Mouse (Mus musculus) CH12.LX (cell line): ENCODE data around the gene Rab19. TPM values are rescaled to one million over a fixed set of nuclear protein-coding genes. Genes with fewer than 3 reads are reported as not detected.

Experiments used
- DNase-seq: peaks from one replicate; pipeline ENCODE4 v3.0.0-alpha.2; 2013; ENCODE audit errors: extremely low read depth
- H3K27ac ChIP-seq: 2 replicates; pipeline ENCODE4 v1.5.1; 2012; ENCODE audit warnings: low read depth, mild to moderate bottlenecking, control low read depth, moderate library complexity; ENCODE audit not compliant: insufficient read depth
- H3K27me3 ChIP-seq: replicated peaks from 2 replicates; pipeline ENCODE3; 2012; ENCODE audit warnings: inconsistent platforms
- H3K36me3 ChIP-seq, 2 experiments: replicated peaks in 1 of 2; 2 replicates each; pipeline versions ENCODE3 to v1.6.1; 2012; ENCODE audit warnings: inconsistent platforms in 1 of 2, low read length in 1 of 2, mild to moderate bottlenecking in 1 of 2, mixed read lengths in 1 of 2, moderate library complexity in 1 of 2; ENCODE audit not compliant: control insufficient read depth in 1 of 2, insufficient read depth in 1 of 2
- H3K4me1 ChIP-seq, 2 experiments: 2 replicates each; pipeline ENCODE4 v1.6.1; 2012; ENCODE audit warnings: inconsistent platforms in 1 of 2, moderate library complexity in 1 of 2; ENCODE audit not compliant: insufficient read depth in 2 of 2, control insufficient read depth in 1 of 2
- H3K4me2 ChIP-seq: 2 replicates; pipeline ENCODE4 v1.6.1; 2012; ENCODE audit warnings: low read depth, mild to moderate bottlenecking, control low read depth; ENCODE audit not compliant: poor library complexity, insufficient read depth, severe bottlenecking
- H3K4me3 ChIP-seq, 3 experiments: fragments of 150-350 bp in 1 of 3; sonication (generic) in 1 of 3; replicated peaks in 1 of 3; 2 replicates each; pipeline versions ENCODE3 to v1.5.1; 2011 to 2012; ENCODE audit warnings: low read depth in 2 of 3, low read length in 2 of 3, mild to moderate bottlenecking in 2 of 3, moderate library complexity in 2 of 3, control low read depth in 1 of 3, improper control_type of control experiment in 1 of 3, inconsistent platforms in 1 of 3, mixed read lengths in 1 of 3; ENCODE audit not compliant: poor library complexity in 1 of 3
- H3K79me2 ChIP-seq: replicated peaks from 2 replicates; pipeline ENCODE4 v1.6.1; 2012; ENCODE audit warnings: mild to moderate bottlenecking, moderate library complexity; ENCODE audit not compliant: control insufficient read depth, poor library complexity, insufficient read depth, severe bottlenecking; ENCODE audit errors: extremely low read depth
- H3K9ac ChIP-seq: 2 replicates; pipeline ENCODE4 v1.6.1; 2012; ENCODE audit warnings: low read depth, mild to moderate bottlenecking, control low read depth, moderate library complexity; ENCODE audit not compliant: insufficient read depth
- H3K9me3 ChIP-seq: replicated peaks from 2 replicates; pipeline ENCODE3; 2012; ENCODE audit warnings: low read length, inconsistent platforms, mixed read lengths
- CHD1 ChIP-seq: IDR thresholded peaks from 2 replicates; pipeline ENCODE4 v1.6.1; 2012; ENCODE audit warnings: low read depth, low read length, improper control_type of control experiment, inconsistent platforms
- E2F4 ChIP-seq: IDR thresholded peaks from 2 replicates; pipeline ENCODE4 v1.6.1; 2011; ENCODE audit warnings: low read depth, low read length, improper control_type of control experiment; ENCODE audit not compliant: insufficient replicate concordance
- ELF1 ChIP-seq: IDR thresholded peaks from 2 replicates; pipeline ENCODE4 v1.6.1; 2014; ENCODE audit warnings: low read depth, mild to moderate bottlenecking, inconsistent platforms, low read length, improper control_type of control experiment
- EP300 ChIP-seq: IDR thresholded peaks from 2 replicates; pipeline ENCODE4 v1.6.1; 2011; ENCODE audit warnings: low read length, improper control_type of control experiment
- ETS1 ChIP-seq: conservative IDR thresholded peaks from 2 replicates; pipeline ENCODE4 v1.6.1; 2012; ENCODE audit warnings: low read depth, mild to moderate bottlenecking, inconsistent platforms, low read length, improper control_type of control experiment, moderate library complexity
- GABPA ChIP-seq: IDR thresholded peaks from 2 replicates; pipeline ENCODE4 v1.6.1; 2012; ENCODE audit warnings: low read depth, low read length, improper control_type of control experiment, inconsistent platforms; ENCODE audit not compliant: insufficient replicate concordance
- HCFC1 ChIP-seq: IDR thresholded peaks from 2 replicates; pipeline ENCODE4 v1.6.1; 2012; ENCODE audit warnings: low read depth, mild to moderate bottlenecking, inconsistent platforms, low read length, improper control_type of control experiment
- IRF4 ChIP-seq: IDR thresholded peaks from 2 replicates; pipeline ENCODE4 v1.6.1; 2014; ENCODE audit warnings: low read depth, mild to moderate bottlenecking, inconsistent platforms, low read length, improper control_type of control experiment
- JUN ChIP-seq: IDR thresholded peaks from 2 replicates; pipeline ENCODE4 v1.6.1; 2011; ENCODE audit warnings: low read depth, mild to moderate bottlenecking, low read length, improper control_type of control experiment, moderate library complexity; ENCODE audit not compliant: insufficient read depth
- KAT2A ChIP-seq: IDR thresholded peaks from 2 replicates; pipeline ENCODE4 v1.6.1; 2012; ENCODE audit warnings: low read length, improper control_type of control experiment, inconsistent platforms; ENCODE audit not compliant: insufficient replicate concordance
- MAFK ChIP-seq: IDR thresholded peaks from 2 replicates; pipeline ENCODE4 v1.6.1; 2011; ENCODE audit warnings: low read length, improper control_type of control experiment; ENCODE audit not compliant: insufficient replicate concordance
- MXI1 ChIP-seq: IDR thresholded peaks from 2 replicates; pipeline ENCODE4 v1.6.1; 2011; ENCODE audit warnings: mild to moderate bottlenecking, low read depth, low read length, improper control_type of control experiment
- PAX5 ChIP-seq: IDR thresholded peaks from 2 replicates; pipeline ENCODE4 v1.6.1; 2012; ENCODE audit warnings: low read length, inconsistent platforms, mixed read lengths
- POLR2A ChIP-seq: IDR thresholded peaks from 2 replicates; pipeline ENCODE4 v1.6.1; 2011; ENCODE audit warnings: low read depth, mild to moderate bottlenecking, improper control_type of control experiment, low read length
- POLR2AphosphoS2 ChIP-seq: IDR thresholded peaks from 2 replicates; pipeline ENCODE4 v1.6.1; 2011; ENCODE audit warnings: low read depth, low read length, improper control_type of control experiment
- RAD21 ChIP-seq: IDR thresholded peaks from 2 replicates; pipeline ENCODE4 v1.6.1; 2011; ENCODE audit warnings: low read depth, mild to moderate bottlenecking, low read length, improper control_type of control experiment, moderate library complexity
- SMC3 ChIP-seq: IDR thresholded peaks from 2 replicates; pipeline ENCODE4 v1.6.1; 2011; ENCODE audit warnings: low read depth, low read length, improper control_type of control experiment
- ZNF384 ChIP-seq: IDR thresholded peaks from 2 replicates; pipeline ENCODE4 v1.6.1; 2012; ENCODE audit warnings: low read depth, low read length, improper control_type of control experiment, inconsistent platforms
- dilution Hi-C: fragments of 300-500 bp; cut with MboI; formaldehyde crosslinking; loops from 2 replicates; pipeline ENCODE4 v1.14.3; 2020; ENCODE audit warnings: low sequenced_read_pairs; ENCODE audit not compliant: extremely low pct_unique_long_range_greater_than_20kb, extremely low pct_ligation_motif_present
- in situ Hi-C: fragments of 300-500 bp; cut with MboI; formaldehyde crosslinking; loops from 3 replicates; pipeline ENCODE4 v1.14.3; 2019; ENCODE audit warnings: low sequenced_read_pairs, low pct_ligation_motif_present, low pct_unique_long_range_greater_than_20kb, mixed read lengths
- polyA plus RNA-seq: library from polyadenylated mRNA; unstranded; fragments of >175 nt; gene quantifications from 2 replicates; pipeline ENCODE4 v1.2.1, GENCODE M21; 2012; ENCODE audit warnings: low read depth; ENCODE audit not compliant: insufficient read length
- total RNA-seq, 2 experiments: library from RNA; depleted of rRNA; stranded (reverse); fragments of 300-350 nt in 1 of 2; fragments of >200 nt in 1 of 2; gene quantifications; 2 replicates each; pipeline ENCODE4 v1.2.3; 2012 to 2014

Gene Rab19
- total and polyA plus RNA-seq, 3 experiments, result 0.63 to 3.3 TPM; not detected in 1

GRCm38 (mm10) chr6:39426725-39427124 lies 45.8 kb downstream of the Rab19 start:
- in situ Hi-C loops, result no loop called here
- Histone ChIP-seq H3K4me1 (no peaks in the 10 kb centered on the region), H3K27ac (no peak overlapping the region)

GRCm38 (mm10) chr6:39427276-39428003 lies 46.5 kb downstream of the Rab19 start:
- H3K27ac ChIP-seq, result no peak overlapping the region
- H3K4me3 ChIP-seq, result no peak overlapping the region
- in situ Hi-C loops, result no loop called here
- no peaks in the 10 kb centered on the region for H3K9me3 ChIP-seq
- DNase-seq, result no peak
- peaks cover 2% of the 10 kb centered on the region for H3K27me3 ChIP-seq
- no peaks in the 10 kb centered on the region for H3K4me1 ChIP-seq
- no peak for TF ChIP-seq KAT2A
- no peak for TF ChIP-seq ETS1
- no peak for TF ChIP-seq E2F4
- TF ChIP-seq POLR2A, result no peak
- no peak for TF ChIP-seq POLR2AphosphoS2
- no peak for TF ChIP-seq HCFC1
- no peak for TF ChIP-seq RAD21
- no peak for TF ChIP-seq CHD1
- no peak for TF ChIP-seq ELF1
- TF ChIP-seq MXI1, result no peak
- no peak for TF ChIP-seq PAX5
- no peak for TF ChIP-seq JUN
- TF ChIP-seq EP300, result no peak
- TF ChIP-seq SMC3, result no peak
- TF ChIP-seq ZNF384, result no peak
- TF ChIP-seq, all 38 proteins: peak for 0
- Histone ChIP-seq H3K79me2 (no peaks in the 10 kb centered on the region), H3K4me2 (no peak overlapping the region), H3K36me3 (no peaks in the 10 kb centered on the region), H3K9ac (no peak overlapping the region)
- dilution Hi-C loops, result no loop called here

More at GRCm38 (mm10) chr6:39426725-39427124, 45.8 kb downstream of the Rab19 start:
- dilution Hi-C loops, result no loop called here
- Histone ChIP-seq H3K27me3 (peaks cover 4% of the 10 kb centered on the region), H3K4me3 (no peak overlapping the region), H3K79me2 (no peaks in the 10 kb centered on the region), H3K9me3 (no peaks in the 10 kb centered on the region), H3K36me3 (no peaks in the 10 kb centered on the region), H3K9ac (no peak overlapping the region), H3K4me2 (no peak overlapping the region)
- TF ChIP-seq ETS1 (no peak), IRF4 (no peak), GABPA (no peak), MAFK (no peak), JUN (no peak), POLR2AphosphoS2 (no peak), CHD1 (no peak)
- no peak for DNase-seq
